Mouse (Mus musculus) urinary bladder, adult 18-20 months (tissue): ENCODE measurements around the gene Pdzd2.
A peak's percentile ranks its signal among the peaks of the same experiment; 100 is the strongest.

Experiments
- DNase-seq, 2 experiments: peaks; one replicate each; pipeline ENCODE4 v3.0.0; 2022; ENCODE audit warnings: low spot score in 2 of 2, mixed read lengths in 2 of 2

Pdzd2 gene

DNA sequence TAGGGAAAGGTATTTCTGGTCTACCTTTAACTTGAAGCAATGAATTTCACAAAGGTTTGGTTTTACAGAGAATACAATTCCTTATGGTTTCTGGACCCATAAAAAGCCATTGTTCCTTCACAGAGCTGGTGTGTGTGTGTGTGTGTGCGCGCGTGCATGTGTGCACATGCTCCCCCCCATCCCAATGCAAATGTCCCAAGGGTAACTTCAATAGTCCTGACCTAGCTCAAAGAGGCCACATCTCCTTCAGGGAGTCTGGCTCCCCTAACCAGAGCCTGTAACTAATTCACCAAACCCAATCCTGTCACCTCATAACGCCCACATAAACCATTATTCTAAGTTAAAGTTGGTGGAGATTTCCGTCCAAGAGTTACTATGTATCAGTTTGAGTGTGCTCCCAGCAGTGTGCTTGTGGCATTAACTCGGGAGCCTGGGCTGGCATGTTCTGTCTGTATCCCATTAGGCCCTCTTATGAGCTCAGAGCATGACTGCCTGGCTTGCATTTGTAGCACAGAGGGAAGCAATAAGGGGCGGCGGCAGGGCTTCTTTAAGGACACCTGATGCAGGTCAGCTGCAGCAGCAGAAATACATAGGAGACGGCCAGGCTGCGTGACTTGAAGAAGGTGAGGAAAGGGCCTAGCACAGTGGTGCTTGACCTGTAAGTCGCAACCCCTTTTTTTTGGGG is 200.0 kb downstream of the Pdzd2 start:
- DNase-seq, result no peak

DNA sequence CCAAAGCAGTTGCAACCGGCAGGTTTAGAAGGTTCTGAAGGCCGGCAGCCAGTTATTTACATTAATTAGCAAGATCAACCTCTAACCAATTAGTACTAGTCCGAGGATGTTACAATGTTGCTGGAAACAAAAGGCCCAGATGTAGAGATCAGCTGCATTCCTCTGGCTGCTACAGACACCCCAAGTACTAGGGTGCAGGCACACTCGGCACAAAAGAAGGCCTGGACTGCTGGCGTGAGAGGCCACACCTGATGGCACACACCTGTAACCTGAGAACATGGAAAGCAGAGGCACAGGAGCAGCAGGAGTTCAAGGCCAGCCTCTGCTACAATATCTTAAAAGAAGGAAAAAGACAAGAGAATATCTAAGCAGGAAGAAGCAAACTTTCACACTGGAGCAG is 206.5 kb downstream of the Pdzd2 start:
- no peak for DNase-seq

DNA sequence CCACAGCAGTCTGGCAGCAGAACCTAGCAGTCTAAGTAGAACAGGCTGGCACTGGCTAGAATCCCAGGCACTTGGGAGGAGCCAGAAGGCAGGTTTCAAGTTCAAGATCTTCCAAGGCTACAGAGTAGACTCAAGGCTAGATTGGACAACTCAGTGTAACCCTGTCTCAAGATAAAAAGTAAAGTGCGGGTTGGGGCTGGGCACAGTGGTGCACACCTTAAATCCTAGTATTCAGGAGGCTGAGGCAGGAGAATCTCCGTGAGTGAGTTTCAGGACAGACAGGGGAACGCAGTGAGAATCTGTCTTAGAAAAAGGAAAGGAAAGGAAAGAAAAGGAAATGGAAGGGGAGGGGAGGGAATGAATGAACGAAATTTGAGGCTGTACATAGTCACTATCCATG is 207.2 kb downstream of the Pdzd2 start:
- DNase-seq, result no peak

DNA sequence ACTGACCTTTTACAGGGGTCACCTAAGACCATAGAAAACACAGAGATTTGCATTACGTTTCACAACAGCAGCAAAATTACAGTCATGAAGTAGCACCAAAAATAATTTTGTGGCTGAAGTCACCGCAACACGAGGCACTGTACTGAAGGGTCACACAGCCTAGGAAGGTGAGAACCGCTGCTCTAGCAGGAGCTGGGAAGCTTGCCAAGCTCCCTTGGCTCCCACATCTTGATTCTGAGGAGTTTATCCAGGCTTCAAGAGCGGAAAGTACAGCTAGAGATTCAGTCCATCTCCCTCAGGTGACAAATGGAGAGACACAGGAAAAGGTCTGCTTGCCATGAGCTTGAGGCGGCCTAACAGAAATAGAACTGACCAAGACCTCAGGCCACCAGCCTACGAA is 216.9 kb downstream of the Pdzd2 start:
- no peak for DNase-seq

DNA sequence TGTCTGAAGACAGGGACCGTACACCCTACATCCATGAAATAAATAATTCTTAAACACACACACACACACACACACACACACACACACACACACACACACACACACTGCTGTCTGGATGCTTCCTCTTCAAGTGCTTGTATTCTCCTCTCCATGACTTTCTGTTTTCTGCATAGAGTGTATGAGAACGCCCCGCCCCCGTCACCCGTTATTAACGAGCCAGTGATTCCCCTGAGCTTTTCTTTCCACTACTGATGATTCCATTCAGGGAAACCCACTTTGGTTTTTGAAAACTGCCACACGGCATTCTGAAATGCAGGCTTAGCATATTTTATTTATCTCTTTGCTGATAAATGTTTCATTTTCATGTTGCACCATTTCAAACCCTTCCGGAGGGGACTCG is 219.4 kb downstream of the Pdzd2 start:
- no peak for DNase-seq

DNA sequence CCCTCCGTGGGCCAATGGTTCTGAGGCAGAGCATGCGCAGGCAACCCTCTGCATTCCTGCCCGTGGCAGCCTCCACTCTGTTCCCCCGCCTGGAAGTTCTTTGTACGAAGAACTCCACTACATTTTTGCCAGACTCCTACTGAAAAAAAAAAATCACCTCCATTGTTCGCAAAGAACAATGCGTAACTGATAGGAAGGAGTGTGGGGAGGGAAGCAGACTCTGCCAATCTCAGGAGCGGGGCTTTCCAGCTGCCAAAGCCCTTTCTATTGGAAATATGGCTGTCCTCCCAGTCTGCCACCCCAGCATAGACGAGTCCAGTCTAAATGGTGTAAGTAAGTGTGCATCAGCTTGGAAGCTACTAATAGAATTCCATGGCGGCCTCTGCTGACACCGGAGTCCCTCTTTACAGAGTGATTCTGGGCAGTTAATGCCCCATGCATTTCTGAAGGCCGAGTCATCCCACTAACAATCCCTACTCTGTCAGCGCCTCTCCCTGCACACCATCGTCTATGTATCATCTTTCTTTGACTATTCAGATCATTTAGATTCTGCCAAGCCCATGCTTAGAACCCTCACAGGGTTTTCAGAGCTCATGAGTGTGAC is 221.3 kb downstream of the Pdzd2 start:
- no peak for DNase-seq

DNA sequence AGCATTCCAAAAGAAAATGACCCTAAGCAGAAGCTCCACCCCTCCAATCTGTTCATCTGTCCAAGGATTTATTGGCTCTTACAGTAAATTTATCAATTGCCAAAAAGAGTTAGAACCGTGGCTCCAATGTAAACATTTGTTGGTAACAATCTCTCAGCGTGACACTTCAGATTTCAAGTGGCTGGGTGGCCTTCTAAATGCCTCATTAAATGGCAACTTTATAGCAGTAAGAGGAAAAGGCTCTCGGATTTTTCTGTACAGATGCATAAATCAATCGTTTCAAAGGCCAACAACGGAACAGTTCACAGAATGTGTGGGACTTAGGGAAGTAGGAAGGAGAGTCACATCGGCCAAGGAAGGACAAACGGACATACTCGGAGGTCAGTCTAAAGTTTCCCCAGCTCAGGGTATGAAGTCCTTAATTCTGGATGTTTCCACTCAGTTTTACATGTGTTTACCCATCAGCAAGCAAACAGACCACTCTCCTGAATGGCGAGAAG is 222.4 kb downstream of the Pdzd2 start:
- DNase-seq, result no peak

DNA sequence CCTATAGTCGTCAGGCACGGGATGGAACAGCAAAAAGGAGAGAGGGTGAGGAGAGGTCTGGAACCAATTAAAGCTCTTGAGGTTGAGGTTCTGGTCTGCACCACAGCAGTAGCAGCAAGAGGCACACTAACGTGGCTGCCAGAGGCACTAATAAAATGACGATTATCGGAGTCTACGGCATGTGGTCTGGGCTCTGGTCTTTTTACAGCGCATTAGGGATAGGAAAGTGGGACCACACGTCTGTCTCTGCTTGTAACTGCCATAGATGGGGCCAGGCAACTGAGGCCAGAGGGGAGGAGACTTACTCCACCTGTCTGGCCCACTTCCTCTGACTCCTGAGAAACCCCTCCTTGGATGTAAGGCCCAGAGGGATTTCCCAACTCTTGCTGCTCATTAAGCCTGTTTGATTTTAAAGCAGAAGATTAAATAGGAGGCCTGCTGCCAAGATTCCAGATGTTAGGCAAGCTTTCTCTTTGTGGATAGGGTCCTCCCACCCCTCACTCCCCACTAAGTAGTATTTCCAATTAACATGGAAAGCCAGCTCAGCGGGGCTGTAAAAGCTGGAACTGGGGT is 224.4 kb downstream of the Pdzd2 start:
- DNase-seq, result no peak

DNA sequence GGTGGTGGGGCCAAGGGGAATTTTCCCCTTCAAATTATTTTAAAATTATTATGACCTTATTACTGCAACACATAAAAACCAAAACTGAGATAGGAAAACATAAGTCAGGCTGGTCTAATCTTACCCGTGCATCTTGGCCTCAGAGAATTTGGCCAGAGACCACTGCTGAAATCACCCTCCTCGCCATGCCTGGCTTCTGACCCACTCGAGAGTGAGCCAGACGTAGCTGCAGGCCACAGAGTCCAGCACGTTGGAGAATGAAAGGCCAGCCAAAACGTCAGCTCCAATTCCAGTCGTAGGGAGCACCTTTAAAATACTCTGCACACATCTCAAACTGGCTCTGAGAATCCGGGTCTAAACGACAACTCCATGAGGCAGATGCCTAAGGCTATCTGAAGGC is 226.2 kb downstream of the Pdzd2 start:
- DNase-seq, result no peak

DNA sequence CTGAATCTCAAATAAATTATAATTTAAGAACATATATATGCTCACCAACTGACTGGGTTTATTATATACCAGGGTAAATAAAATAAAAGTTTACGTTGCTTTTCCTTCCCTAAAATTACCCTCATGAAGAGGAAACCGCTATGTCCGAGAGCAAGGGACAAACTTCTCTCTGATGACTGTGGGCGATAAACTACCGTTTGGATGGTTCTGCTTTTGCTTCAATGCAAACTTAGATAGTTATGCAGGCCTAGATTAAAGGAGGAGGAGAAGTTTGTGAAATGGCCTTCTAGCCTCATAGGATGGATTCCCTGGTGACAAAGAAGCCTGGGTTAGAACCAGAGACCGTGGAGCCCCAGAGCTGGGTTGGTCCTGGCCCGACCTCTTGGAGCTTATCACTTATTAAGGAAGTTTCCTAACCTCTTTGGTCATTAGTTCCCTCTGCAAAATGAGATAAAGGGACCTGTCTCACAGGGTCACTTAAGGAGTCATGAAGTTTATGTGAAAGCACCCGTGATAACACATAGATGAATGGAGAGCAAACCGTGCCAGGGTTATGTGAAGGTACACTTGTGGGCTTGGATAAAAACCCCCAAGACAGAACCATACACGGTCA is 230.9 kb downstream of the Pdzd2 start:
- DNase-seq, result no peak

DNA sequence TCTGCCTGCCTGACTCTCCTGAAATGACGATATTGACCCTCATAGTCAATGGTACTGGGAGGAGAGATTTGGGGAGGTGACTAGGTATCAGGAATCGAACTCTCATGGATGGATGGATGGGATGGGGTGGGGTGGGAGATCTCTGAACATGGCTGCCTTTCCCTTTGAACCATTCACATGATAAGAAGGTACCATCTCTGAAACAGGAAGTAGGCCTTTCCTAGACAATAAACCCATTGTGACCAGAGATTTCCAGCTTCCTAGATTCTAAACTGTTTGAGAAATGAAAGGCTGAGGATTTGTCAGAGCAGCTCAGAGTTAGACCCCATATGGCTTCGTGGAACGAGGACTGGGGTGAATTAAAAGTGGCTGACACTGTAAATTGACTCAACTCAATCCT is 232.2 kb downstream of the Pdzd2 start:
- DNase-seq, result no peak

DNA sequence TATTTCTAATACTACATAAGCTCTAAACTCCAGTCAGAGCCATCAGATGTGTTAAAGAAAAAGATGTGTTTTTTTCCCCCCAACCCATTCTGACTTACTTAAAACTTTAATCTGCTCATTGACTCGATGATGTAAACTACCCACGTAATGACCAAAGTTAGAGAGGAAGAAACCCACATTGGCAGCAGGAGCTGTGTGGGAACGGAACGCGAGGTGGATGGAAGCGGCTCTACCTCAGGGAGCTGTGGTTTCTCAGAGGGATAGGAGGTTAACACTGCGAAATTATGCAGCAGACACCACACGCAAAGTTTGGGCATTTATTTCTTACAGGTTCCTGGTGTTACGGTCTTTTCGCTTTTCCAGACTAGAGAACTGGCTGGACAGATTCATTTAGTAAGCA is 233.2 kb downstream of the Pdzd2 start:
- DNase-seq, result no peak

DNA sequence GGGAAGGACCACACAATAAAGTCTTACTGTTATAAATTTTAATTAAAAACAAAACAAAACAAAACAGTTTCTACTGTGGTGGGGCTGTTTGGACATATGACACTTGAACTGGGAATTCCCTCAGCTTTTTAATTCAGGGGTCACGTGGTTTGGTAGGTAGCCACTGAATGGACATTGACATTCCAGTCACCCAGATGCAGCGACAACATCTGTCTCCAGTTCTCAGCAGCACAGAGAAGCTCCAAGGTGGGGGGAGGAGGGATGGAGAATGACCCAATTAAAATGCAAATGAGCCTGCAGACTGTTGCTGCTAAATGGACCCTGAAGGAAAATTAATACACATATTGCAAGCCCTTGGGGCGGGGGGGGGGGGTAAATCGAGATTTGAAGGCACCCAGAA is 233.6 kb downstream of the Pdzd2 start:
- DNase-seq, result no peak

DNA sequence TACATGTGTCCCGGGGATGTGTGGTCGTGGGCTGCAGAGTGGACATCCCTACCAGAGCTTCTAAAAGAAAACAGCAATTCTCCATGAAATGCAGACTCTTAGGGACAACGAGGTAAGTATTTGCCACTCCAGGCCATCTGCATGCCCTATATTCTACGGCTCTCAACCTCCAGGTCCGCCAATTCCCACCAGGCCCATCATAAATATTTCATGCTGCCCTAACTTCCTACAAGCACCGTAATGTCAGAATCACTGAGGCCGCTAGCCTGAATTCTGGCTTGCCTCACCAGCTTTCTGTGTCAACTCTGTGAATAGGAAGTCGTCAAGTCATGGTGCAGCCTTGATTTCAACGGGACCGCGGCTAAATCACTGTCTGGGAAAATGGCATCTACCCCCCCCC is 234.2 kb downstream of the Pdzd2 start:
- DNase-seq, result no peak

DNA sequence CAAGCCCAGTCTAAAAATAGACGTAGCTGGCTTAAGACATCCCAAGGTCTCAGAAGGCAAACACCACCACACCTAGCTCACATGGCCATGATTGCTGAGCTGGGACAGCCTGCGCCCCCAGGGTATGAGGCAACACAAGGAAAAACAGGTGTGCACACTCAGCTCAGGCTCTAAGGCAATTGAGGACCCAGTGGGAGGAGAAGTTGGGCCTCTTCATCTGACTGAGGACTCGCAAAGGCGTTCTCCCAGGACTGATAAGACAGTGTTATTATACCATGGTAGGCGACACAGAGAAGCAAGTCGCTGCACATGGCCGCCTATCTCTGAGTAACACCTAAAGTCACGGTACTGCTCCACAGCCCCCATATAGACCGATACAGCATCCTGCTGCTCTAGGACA is 235.8 kb downstream of the Pdzd2 start:
- DNase-seq, result no peak

DNA sequence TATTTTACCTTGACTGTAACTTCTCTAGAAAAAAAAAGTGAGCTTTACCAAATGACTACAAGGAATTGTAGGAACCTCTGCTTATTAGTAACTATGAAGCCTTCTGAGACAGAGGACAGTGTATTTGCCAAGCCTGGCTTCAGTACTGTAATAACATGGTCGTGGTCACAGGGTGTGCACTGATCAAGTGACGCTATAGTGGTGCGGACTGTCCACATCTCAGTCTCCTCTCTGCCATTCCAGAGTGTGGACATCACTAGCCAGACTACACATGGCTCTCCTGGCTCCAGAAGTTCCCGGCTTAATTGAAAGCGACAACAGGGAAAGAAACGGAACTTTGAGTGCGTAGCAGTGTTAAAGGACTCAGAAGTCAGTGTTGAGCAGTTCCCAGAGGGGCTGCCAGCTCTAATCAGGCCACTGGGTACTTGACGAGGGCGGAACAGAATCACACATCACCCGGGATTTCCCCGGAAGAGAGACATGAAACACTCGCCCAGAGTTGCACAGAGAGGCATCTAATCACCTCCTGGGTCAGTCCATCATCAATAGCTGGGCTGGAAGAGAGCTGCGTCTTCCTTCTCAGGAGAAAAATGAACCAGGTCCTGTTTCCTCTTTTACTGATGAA is 237.7 kb downstream of the Pdzd2 start:
- DNase-seq, result no peak

DNA sequence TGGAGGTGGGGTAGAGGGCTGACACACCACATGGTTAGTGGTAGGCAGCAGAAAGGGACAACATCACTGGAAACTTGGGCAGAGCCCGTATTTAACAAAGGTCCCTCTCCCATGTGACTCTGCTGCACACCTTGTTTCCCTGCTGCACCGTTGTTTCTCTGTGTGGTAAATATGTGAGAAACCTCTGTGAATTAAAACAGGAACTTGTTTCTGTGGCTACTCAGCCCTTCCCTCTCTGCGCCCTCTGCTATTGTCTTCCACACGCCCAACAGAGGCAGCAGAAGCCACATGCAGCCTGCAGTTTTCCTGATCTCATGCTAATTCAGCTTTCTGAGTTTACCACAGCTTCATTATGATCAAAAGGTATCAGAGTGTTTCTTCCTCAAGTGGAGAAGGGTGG is 239.1 kb downstream of the Pdzd2 start:
- no peak for DNase-seq

DNA sequence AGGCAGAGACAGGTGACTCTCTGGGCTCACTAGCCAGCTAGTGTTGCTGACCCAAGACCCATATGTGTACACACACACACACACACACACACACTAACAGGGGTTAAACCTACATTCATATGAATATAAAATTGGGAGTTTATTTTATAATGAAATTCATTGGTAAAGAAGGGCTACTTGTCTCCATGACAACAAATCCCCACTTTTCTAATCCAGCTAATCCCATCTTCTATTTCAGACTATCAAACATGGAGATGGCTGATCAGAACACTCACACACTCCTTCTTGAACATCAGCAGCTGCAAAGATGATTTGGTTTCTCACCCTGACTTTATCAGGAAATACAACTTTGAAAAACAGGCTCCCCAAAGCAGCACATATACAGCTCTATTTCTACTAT is 245.6 kb downstream of the Pdzd2 start:
- DNase-seq, result no peak

DNA sequence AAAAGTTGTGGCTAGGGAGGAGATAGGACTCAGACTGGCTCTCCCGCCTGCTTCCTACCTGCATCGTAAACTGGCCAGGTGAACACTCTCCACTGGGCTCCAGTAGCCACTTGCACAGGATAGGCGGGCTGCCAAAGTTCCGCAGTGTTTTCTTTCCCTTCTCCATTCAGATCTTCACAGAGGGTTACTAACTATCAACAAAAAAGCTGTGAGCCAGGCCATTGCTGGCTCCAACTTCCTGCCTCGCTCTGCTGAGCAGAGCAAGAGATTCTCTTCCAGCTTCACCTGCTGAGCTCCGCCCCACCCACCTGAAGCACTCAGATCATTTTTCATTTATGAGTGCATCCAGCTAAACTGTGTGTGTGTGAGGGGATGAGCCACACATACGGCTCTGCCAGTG is 246.5 kb downstream of the Pdzd2 start:
- DNase-seq, result peak; percentile 35 to 58

DNA sequence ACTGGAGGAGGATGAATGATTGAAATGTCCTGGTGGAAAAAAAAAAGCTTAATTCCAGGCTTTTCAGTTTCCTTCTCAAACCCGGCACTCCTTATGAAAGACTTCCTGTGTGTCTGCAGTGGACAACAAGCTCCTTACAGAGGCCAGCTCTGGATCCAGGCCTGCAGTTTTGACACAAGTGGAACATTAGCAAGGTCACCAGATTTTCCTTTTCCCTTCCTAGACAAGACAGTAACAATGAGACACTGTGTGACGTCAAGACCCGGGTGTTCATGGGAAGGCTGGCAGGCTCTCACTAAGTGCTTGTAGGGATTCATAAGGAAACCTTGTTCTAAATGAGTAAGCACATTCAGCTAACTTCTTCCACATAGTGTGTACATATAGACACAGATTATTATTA is 248.8 kb downstream of the Pdzd2 start:
- DNase-seq, result no peak

DNA sequence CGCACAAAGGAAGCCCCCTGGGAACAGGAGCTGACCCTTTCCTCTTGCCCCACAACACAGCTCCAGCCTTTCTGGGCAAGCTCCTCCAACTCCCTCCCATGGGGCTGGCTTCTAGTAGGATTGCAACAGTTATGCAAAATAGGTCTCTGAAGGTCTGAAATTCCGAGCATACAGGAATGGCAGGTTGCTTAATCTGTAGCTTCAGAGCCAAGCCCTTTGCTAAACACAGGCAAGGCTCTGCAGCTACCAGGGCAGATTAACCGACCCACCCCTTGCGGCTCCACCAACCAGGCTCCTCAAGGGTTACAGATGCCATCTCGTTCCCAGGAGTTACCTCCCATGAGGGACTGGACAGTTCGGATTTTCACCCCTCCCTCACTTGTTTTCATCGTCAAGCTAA is 249.2 kb downstream of the Pdzd2 start:
- DNase-seq, result peak; percentile 46 to 67

DNA sequence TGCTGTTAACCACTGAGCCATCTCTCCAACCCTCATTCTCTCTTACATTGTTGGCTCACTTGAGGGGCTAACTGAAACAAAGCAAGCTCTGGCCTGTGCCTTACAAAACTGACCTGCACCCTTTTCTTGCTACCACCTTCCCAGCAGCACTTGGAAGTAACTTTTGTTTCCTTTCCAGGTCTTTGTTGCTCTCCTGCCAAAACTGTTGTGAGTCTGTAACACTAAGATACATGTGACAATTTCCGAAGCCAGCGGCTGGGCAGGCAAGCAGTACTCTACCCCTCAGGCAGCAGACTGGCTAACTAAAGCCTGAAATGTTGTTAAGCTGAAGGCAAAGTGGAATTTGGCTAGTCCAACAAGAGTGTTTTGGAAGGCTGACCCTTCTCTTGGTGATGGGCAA is 251.4 kb downstream of the Pdzd2 start:
- DNase-seq, result no peak

DNA sequence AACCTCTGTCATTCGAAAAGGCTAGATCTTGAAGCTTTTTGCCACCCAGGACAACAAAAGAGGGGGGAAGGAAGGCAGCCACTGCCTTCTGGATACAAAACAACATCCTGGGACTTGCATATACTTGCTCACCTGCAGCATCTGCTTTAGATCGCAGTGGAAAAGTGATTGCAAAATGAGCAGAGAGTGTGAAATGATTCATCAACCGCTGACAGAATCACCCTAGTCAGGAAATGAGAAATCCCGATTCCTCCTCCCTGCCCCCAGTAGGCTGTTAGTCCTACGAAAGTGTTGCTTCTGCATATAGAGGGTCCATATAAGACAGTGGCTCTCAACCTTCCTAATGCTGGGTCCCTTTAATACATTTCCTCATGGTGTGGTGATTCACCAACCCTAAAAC is 258.5 kb downstream of the Pdzd2 start:
- no peak for DNase-seq
